Mouse (Mus musculus): ENCODE results near the gene Rab25.

GRCm38 (mm10) chr3:88578498-88579424 lies 30.7 kb upstream of the Rab25 start:
- no peak for TF ChIP-seq POLR2AphosphoS5 (IDR thresholded peaks at IDR 0.05; ENCODE audit: borderline replicate concordance, low read depth, low read length)
- TF ChIP-seq UBTF (IDR thresholded peaks at IDR 0.05; ENCODE audit: borderline replicate concordance, insufficient read depth, low read depth, low read length): no peak
- no peak for TF ChIP-seq CTCF (IDR thresholded peaks at IDR 0.05 in 2 of 3, conservative IDR thresholded peaks at IDR 0.05 in 1 of 3; ENCODE audit: control insufficient read depth in 1 of 3, insufficient read depth in 1 of 3, low read depth in 2 of 3, low read length in 3 of 3, poor library complexity in 1 of 3, severe bottlenecking in 1 of 3)
- peak; percentile 3; the same call in 1 of the 2 replicates for TF ChIP-seq MAX (IDR thresholded peaks at IDR 0.05; ENCODE audit: low read length)
- TF ChIP-seq MXI1 (IDR thresholded peaks at IDR 0.05; ENCODE audit: low read depth, low read length): no peak; the same call in 1 of the 2 replicates
- TF ChIP-seq E2F4 (IDR thresholded peaks at IDR 0.05; ENCODE audit: borderline replicate concordance, low read depth, low read length): no peak
- peak; percentile 50 for TF ChIP-seq TAL1 (IDR thresholded peaks at IDR 0.05; ENCODE audit: low read length)
- TF ChIP-seq GATA1 (IDR thresholded peaks at IDR 0.05; ENCODE audit: low read depth, low read length): no peak
- TF ChIP-seq SMC3 (IDR thresholded peaks at IDR 0.05; ENCODE audit: low read depth, low read length): no peak
- TF ChIP-seq GABPA (IDR thresholded peaks at IDR 0.05; ENCODE audit: low read depth, low read length): no peak
